Mouse (Mus musculus): ENCODE measurements around the gene Sec23b. TPM values are rescaled to one million over a fixed set of nuclear protein-coding genes. Genes with fewer than 3 reads are reported as not detected.

Gene Sec23b
- polyA plus RNA-seq, 1 experiment from 2014 or later: 93.5 TPM

DNA sequence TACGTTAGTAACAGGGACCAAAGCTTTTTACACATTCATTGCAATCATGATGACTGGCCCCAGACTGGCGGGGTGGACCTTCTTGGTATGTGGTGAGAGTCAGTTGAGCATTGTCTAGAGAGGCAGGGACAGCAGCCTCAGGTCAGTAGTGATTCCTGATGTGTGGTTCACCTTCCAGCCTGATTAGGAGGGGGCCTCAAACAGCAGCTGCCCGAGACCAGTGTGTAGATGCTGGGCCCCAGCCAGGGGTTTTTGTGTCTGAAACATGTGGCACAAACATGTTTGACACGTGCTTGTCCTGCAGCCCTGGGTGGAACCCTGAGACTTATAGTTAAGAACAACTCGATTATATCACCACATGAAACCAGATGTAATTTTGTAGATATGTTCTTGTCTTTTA lies 78.2 kb downstream of the Sec23b start:
- no peak overlapping the region for H3K27ac ChIP-seq (ENCODE audit: low read depth, low read length)
- H3K36me3 ChIP-seq (ENCODE audit: control insufficient read depth, insufficient read depth, low read length): no peaks in the 10 kb centered on the region
- no peaks in the 10 kb centered on the region for H3K27me3 ChIP-seq (ENCODE audit: control insufficient read depth, insufficient read depth, low read length)
- H3K4me1 ChIP-seq (ENCODE audit: control insufficient read depth, insufficient read depth, low read length): no peaks in the 10 kb centered on the region
- H3K9ac ChIP-seq (ENCODE audit: low read depth, low read length): no peak overlapping the region
- peaks cover 4% of the 10 kb centered on the region; the same call in 1 of the 2 replicates for H3K9me3 ChIP-seq (ENCODE audit: control insufficient read depth, low read length)
- H3K4me2 ChIP-seq (replicated peaks; ENCODE audit: low read depth, low read length): no peak overlapping the region
- ATAC-seq (ENCODE audit: low FRiP score, low TSS enrichment): no peak
- 69% methylated on average over 5 of the region's 5 CpGs for WGBS
- no peak overlapping the region for H3K4me3 ChIP-seq (ENCODE audit: low read length)

GRCm38 (mm10) chr2:144634729-144635128 lies 78.7 kb downstream of the Sec23b start:
- no peaks in the 10 kb centered on the region for H3K4me1 ChIP-seq (ENCODE audit: control insufficient read depth, insufficient read depth, low read length)
- H3K4me3 ChIP-seq (ENCODE audit: low read length): no peak overlapping the region
- no peak for ATAC-seq (ENCODE audit: low FRiP score, low TSS enrichment)
- WGBS: 61% methylated on average over 2 of the region's 2 CpGs
- no peak overlapping the region for H3K9ac ChIP-seq (ENCODE audit: low read depth, low read length)
- no peaks in the 10 kb centered on the region for H3K36me3 ChIP-seq (ENCODE audit: control insufficient read depth, insufficient read depth, low read length)
- H3K4me2 ChIP-seq (replicated peaks; ENCODE audit: low read depth, low read length): no peak overlapping the region
- H3K27ac ChIP-seq (ENCODE audit: low read depth, low read length): no peak overlapping the region; the same call in 1 of the 2 replicates
- no peaks in the 10 kb centered on the region for H3K27me3 ChIP-seq (ENCODE audit: control insufficient read depth, insufficient read depth, low read length)
- H3K9me3 ChIP-seq (ENCODE audit: control insufficient read depth, low read length): peaks cover 4% of the 10 kb centered on the region; the same call in 1 of the 2 replicates

DNA sequence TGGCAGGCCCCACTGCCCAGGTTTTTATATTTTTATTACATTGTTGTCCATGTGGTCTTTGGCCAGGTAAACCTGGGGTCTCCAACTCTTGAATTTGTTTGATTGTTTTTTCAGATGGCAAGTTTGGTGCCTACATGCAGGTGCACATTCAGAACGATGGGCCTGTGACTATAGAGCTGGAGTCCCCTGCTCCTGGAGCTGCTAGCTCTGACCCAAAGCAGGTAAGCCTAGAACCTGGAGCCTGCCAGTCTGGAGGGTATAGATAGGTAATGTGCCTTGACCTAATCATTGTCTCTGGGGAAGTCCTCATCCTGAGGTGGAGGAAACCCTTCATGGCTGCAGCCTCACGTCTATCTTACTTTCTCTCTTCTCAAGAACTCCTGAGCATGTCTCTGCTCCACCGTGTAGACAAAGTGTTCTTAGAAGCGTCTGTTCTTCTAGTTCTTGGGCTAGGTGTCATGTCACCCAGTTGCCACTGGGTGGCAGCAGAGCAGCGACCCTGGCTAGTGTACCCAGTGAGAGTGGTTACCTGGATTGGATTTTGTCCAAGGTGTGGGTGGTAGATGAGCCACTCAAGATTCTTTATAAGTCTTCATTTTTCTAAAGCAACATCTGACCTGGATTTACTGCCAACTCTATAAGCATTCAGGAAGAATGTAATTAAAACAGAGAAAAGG lies 79.8 kb downstream of the Sec23b start:
- no peak overlapping the region for H3K4me2 ChIP-seq (replicated peaks; ENCODE audit: low read depth, low read length)
- 23% methylated on average over 5 of the region's 5 CpGs for WGBS
- H3K27me3 ChIP-seq (ENCODE audit: control insufficient read depth, insufficient read depth, low read length): no peaks in the 10 kb centered on the region
- ATAC-seq (ENCODE audit: low FRiP score, low TSS enrichment): peak; percentile 58
- no peak overlapping the region for H3K27ac ChIP-seq (ENCODE audit: low read depth, low read length)
- H3K4me1 ChIP-seq (ENCODE audit: control insufficient read depth, insufficient read depth, low read length): no peaks in the 10 kb centered on the region
- H3K9me3 ChIP-seq (ENCODE audit: control insufficient read depth, low read length): peaks cover 4% of the 10 kb centered on the region; the same call in 1 of the 2 replicates
- H3K9ac ChIP-seq (ENCODE audit: low read depth, low read length): no peak overlapping the region
- no peak overlapping the region for H3K4me3 ChIP-seq (ENCODE audit: low read length)
- no peaks in the 10 kb centered on the region for H3K36me3 ChIP-seq (ENCODE audit: control insufficient read depth, insufficient read depth, low read length)

- Histone ChIP-seq H3K4me1 (ENCODE audit: control insufficient read depth, insufficient read depth, low read length) (no peaks in the 10 kb centered on the region), H3K27ac (ENCODE audit: low read depth, low read length) (no peak overlapping the region), H3K9me3 (ENCODE audit: control insufficient read depth, low read length) (peaks cover 4% of the 10 kb centered on the region; the same call in 1 of the 2 replicates), H3K27me3 (ENCODE audit: control insufficient read depth, insufficient read depth, low read length) (no peaks in the 10 kb centered on the region), H3K4me2 (replicated peaks; ENCODE audit: low read depth, low read length) (no peak overlapping the region), H3K36me3 (ENCODE audit: control insufficient read depth, insufficient read depth, low read length) (no peaks in the 10 kb centered on the region), H3K4me3 (ENCODE audit: low read length) (no peak overlapping the region), H3K9ac (ENCODE audit: low read depth, low read length) (no peak overlapping the region)
- WGBS: 74% methylated on average over 4 of the region's 4 CpGs
- ATAC-seq (ENCODE audit: low FRiP score, low TSS enrichment): no peak
Observed at GRCm38 (mm10) chr2:144637204-144637603, 81.2 kb downstream of the Sec23b start.

DNA sequence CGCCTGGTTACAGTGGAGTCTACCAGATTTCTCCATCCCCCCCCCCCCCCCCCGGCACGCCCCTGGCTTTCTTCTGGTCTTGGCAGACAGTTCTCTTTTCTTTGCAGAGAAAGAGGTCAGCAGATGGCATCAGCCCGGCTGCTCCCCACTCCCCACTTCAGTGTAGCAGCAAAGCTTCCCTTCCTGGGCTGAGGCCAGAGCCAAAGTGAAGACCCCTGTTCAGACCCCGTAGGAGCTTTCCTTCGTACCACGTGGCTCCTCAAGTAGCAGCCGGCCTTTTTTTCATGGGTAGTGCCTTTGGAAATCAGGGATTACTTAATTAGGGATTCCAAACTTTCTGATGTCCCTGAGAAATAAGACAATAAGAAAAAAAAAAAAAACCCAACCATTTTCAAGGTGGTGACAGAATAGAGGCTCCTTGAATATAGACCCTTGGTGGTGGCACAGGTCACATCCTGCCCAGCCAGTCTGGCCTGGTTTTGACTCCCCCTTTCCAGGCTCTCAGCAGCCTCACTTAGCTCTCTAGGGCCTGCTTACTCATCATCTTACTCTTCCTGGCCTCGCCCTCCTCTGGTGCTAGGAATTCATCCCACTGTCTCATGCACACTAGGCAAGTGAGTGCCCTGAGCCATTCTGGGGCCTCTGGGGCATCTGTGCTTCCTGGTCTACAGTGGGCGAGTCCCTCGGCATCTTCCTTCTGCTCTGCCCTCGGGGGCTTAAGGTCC lies 81.8 kb downstream of the Sec23b start:
- Histone ChIP-seq H3K36me3 (ENCODE audit: control insufficient read depth, insufficient read depth, low read length) (no peaks in the 10 kb centered on the region), H3K4me1 (ENCODE audit: control insufficient read depth, insufficient read depth, low read length) (no peaks in the 10 kb centered on the region), H3K9me3 (ENCODE audit: control insufficient read depth, low read length) (no peaks in the 10 kb centered on the region), H3K9ac (ENCODE audit: low read depth, low read length) (no peak overlapping the region), H3K27ac (ENCODE audit: low read depth, low read length) (no peak overlapping the region), H3K27me3 (ENCODE audit: control insufficient read depth, insufficient read depth, low read length) (no peaks in the 10 kb centered on the region), H3K4me2 (replicated peaks; ENCODE audit: low read depth, low read length) (no peak overlapping the region), H3K4me3 (ENCODE audit: low read length) (no peak overlapping the region)
- ATAC-seq (ENCODE audit: low FRiP score, low TSS enrichment): no peak
- 86% methylated on average over 12 of the region's 12 CpGs for WGBS

DNA sequence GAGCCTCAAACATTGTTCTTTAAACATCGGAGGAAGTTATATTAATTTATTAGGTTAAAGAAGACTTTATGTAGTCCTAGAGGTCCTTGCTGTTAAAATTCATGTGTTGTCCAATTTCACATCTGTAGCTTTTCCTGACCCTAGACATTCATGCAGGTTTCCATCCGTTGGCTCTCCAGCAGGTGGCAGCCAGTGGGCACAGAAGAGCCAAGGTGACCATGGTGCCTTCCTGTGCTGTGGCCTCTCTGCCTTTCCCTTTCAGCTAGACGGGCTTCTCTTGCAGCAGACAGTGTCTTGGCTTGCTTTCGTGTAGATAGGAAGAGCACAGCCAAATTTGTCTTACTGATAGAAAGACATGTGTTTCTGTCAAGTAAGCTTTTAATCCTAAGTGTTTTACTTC lies 82.7 kb downstream of the Sec23b start:
- H3K9ac ChIP-seq (ENCODE audit: low read depth, low read length): no peak overlapping the region
- no peaks in the 10 kb centered on the region for H3K9me3 ChIP-seq (ENCODE audit: control insufficient read depth, low read length)
- H3K4me3 ChIP-seq (ENCODE audit: low read length): no peak overlapping the region
- no peak overlapping the region for H3K4me2 ChIP-seq (replicated peaks; ENCODE audit: low read depth, low read length)
- H3K4me1 ChIP-seq (ENCODE audit: control insufficient read depth, insufficient read depth, low read length): no peaks in the 10 kb centered on the region
- no peak overlapping the region for H3K27ac ChIP-seq (ENCODE audit: low read depth, low read length)
- no peak for ATAC-seq (ENCODE audit: low FRiP score, low TSS enrichment)
- no peaks in the 10 kb centered on the region for H3K27me3 ChIP-seq (ENCODE audit: control insufficient read depth, insufficient read depth, low read length)
- WGBS: 66% methylated on average over 4 of the region's 4 CpGs
- no peaks in the 10 kb centered on the region for H3K36me3 ChIP-seq (ENCODE audit: control insufficient read depth, insufficient read depth, low read length)

GRCm38 (mm10) chr2:144640101-144640500 lies 84.1 kb downstream of the Sec23b start:
- no peaks in the 10 kb centered on the region for H3K36me3 ChIP-seq (ENCODE audit: control insufficient read depth, insufficient read depth, low read length)
- no peak overlapping the region for H3K4me3 ChIP-seq (ENCODE audit: low read length)
- no peaks in the 10 kb centered on the region for H3K27me3 ChIP-seq (ENCODE audit: control insufficient read depth, insufficient read depth, low read length)
- no peak for ATAC-seq (ENCODE audit: low FRiP score, low TSS enrichment)
- WGBS: 73% methylated on average over 7 of the region's 7 CpGs
- no peak overlapping the region for H3K4me2 ChIP-seq (replicated peaks; ENCODE audit: low read depth, low read length)
- no peaks in the 10 kb centered on the region for H3K4me1 ChIP-seq (ENCODE audit: control insufficient read depth, insufficient read depth, low read length)
- H3K27ac ChIP-seq (ENCODE audit: low read depth, low read length): no peak overlapping the region
- no peak overlapping the region for H3K9ac ChIP-seq (ENCODE audit: low read depth, low read length)
- H3K9me3 ChIP-seq (ENCODE audit: control insufficient read depth, low read length): no peaks in the 10 kb centered on the region

Small RNA genes within 50 kb of the gene (microRNA-seq; reads per million reads assigned to microRNA genes)
- gene Gm24823: not detected

Other genes starting within 250 kb of the Sec23b start
- gene Ovol2, start 224.1 kb upstream of the Sec23b start, polyA plus RNA-seq (2014; fragmentation: Nextera tagmentation; extraction: Ambion mirVana): 1.8 and 2.1 TPM in 2 replicates
- gene Kat14, start 187.2 kb upstream of the Sec23b start, polyA plus RNA-seq (2014; fragmentation: Nextera tagmentation; extraction: Ambion mirVana): 34.8 and 47.5 TPM in 2 replicates
- gene Pet117, start 187.2 kb upstream of the Sec23b start, polyA plus RNA-seq (2014; fragmentation: Nextera tagmentation; extraction: Ambion mirVana): not detected in 2 replicates
- gene Dzank1, start 28.8 kb upstream of the Sec23b start, polyA plus RNA-seq (2014; fragmentation: Nextera tagmentation; extraction: Ambion mirVana): 2.2 and 4.1 TPM in 2 replicates
- 26.7 and 34.2 TPM in 2 replicates for gene Polr3f, start 28.5 kb upstream of the Sec23b start, polyA plus RNA-seq (2014; fragmentation: Nextera tagmentation; extraction: Ambion mirVana)
- 67.1 and 84.7 TPM in 2 replicates for gene Rbbp9, start 5.4 kb upstream of the Sec23b start, polyA plus RNA-seq (2014; fragmentation: Nextera tagmentation; extraction: Ambion mirVana)
- 41.8 and 61.3 TPM in 2 replicates for gene Smim26, start 37.8 kb downstream of the Sec23b start, polyA plus RNA-seq (2014; fragmentation: Nextera tagmentation; extraction: Ambion mirVana)
- 47.9 and 50.0 TPM in 2 replicates for gene Dtd1, start 43.7 kb downstream of the Sec23b start, polyA plus RNA-seq (2014; fragmentation: Nextera tagmentation; extraction: Ambion mirVana)